Mouse (Mus musculus) forelimb bud, embryonic 11.5 days (tissue): ENCODE results near the gene Skp1a.
A peak's percentile ranks its signal among the peaks of the same experiment; 100 is the strongest.
"Not testable (repeated sequence)": the region's sequence is repeated elsewhere in the genome, so short reads cannot be mapped to it uniquely, and the experiment has no call there.

ENCODE experiments used
- DNase-seq: peaks from one replicate; pipeline ENCODE4 v3.0.0-alpha.2; 2012; ENCODE audit warnings: low read depth, low spot score

Gene Skp1a

DNA sequence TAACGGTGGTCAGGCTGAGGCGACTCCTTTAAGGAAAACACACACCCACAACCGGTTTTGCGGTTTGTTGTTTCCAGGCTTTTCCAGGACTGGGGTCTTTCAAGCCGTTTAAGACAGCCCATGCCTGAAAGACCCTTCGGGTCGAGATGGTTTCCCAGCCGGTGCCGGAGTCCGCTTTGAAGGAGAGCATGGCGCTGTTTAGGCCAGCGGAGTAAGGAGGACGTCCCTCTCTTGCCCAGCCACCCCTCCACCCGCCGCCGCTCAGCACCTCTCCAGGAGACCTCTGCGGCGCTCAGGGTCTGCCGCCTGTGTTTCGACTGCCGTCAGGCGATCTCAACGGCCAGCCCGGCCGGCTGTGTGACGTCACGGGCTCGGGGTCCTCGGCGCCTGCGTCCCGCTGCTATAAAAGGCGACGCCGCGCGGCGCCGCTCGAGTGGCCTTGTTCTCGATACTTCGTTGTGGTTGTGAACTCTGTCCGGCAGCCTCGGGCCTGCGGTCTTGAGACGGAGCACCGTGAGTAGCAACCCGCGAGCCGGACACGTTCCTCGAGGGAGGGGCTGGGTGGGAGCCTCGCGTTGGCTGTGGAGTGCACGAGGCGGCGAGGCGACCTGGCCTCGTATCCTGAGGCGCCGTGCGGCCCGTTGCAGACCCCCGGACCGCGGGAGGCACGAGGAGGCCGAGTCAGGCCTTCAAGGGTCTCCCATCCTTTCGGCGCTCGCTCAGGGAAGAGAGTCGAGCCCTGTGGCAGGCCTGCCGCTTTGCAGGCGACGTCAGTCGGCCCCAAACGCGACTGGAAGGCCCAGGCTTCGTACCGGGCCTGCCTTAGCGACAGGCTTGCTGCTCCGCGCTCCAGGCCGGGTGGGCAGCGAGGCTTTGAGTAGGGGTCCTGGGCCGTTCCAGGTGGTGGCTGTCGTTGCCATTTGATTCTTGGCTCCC lies at the start of gene Skp1a:
Gene Skp1a (plus strand): TSS at position 390 of the 936 bp plus-strand sequence.
- peak; percentile 94 for DNase-seq

DNA sequence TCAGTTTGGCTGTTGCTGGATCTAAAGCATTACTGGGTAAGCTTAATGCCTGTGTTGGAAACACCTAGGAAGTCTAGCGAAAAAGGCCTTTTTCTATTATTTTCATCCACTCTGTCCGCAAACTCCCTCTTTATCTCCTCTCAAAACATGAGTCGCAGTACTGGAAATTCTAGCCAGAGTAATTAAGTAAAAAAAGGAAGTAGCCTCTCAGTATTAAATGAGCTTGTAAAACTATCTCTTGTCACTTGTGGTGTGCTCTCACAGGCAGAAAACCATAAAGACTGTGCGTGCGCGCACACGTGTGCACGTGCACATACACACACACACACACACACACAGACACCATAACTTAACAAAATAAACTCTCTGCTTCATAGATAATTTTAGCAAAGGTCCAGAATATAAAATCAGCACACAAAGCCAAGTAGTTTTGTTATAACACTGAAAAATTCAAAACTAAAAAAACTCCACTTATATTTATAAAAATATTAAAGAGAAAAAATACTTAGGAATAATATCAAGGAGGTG lies 35.2 kb upstream of the Skp1a start:
- not testable (repeated sequence) for DNase-seq

DNA sequence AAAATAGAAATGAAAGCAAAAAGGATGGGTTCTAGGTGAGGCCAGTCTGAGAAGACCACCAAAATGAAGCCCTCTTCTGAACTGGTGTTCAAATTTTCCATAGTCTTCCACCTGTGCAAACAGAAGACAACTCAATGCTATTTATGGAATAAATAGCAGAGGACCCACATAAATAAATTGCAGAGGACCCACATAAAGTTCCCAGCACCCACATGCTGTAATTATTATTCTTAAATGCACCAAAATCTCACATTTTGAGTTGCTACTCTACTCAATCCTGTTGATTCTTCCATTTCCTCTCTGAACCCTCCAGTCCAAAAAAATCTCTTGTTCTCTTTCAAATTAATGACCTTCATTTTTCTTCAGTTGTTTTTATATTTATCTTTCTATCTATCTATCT lies 17.9 kb upstream of the Skp1a start, which contains the start of gene Olfr1371:
Gene Olfr1371 (minus strand): TSS at position 101 of the 400 bp plus-strand sequence.
- DNase-seq = no peak

DNA sequence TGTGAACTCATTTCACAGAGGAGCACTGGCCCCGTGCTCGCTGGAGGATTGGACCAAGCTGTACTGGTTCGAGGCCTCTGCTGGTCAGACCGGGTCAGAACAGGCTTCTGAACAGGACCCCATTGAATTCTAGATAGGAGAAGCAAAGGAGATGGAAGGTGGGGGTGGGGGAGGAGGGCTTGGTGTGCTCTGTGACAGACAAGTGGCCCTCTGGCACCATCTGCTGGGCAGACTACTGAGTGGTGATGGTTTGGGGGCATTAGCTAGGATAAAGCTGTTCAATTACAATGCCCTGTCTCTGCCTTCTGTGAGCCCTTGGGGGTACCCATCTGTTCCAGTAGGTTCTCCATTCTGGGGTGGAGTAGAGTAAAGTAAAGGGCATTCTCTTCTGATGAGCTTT lies 11.5 kb upstream of the Skp1a start:
- DNase-seq = peak; percentile 66

DNA sequence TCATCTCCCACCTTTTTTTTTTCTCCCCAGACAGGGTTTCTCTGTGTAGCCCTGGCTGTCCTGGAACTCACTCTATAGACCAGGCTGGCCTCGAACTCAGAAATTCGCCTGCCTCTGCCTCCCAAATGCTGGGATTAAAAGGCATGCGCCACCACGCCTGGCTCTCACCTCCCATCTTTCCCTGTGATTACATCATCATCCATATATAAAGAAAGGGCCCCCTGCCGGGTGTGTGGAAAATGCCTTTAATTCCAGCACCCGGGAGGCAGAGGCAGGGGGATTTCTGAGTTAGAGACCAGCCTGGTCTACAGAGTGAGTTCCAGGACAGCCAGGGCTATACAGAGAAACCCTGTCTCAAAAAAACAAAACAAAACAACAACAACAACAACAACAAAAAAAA lies 9.9 kb upstream of the Skp1a start:
- not testable (repeated sequence) for DNase-seq

DNA sequence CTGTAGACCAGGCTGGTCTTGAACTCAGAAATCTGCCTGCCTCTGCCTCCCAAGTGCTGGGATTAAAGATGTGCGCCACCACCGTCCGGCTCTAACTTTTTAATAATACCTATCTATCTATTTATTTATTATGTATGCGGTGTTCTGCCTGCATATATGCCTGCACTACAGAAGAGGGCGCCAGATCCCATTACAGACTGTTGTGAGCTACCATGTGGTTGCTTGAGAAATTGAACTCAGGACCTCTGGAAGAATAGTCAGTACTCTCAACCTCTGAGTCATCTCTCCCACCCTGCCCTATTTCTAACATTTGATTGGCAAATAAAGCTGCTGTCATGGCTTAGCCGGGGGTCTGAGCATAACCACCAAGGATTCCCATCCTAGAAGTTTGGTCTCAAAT lies 8.9 kb upstream of the Skp1a start:
- no peak for DNase-seq

DNA sequence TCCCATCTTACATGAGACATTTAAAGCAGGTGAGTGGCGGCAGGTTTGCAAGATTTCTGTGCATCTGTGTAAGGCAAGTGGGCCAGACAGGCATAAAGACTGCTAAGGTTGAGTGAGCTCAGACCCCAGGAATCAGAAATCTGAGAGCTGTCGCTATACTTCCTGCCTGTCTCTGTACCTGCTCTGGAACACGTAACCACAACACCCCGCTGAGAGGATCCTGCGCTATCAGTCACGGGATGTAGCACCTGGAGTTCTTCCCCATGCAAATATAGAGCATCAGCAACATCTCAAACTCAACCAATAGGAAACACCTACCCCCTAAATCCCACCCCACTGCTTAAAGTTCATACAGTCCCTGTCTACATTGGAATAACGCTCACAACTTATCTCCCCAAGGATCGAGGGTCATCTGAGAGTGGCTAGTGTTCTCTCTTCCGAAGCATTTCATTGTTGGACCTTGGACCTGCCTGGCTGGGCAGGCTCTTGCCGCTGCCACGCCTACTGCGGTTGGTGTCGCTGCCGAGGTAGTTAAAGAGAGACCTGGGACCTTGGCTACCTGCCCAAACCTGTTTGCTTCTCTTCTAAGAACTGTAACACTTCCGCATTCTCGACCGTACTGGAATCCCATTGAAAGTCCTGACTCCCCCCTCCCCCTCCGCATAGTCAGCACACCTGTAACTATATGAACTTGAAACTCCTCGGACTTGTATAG lies 7.7 kb upstream of the Skp1a start:
- peak; percentile 54 for DNase-seq

DNA sequence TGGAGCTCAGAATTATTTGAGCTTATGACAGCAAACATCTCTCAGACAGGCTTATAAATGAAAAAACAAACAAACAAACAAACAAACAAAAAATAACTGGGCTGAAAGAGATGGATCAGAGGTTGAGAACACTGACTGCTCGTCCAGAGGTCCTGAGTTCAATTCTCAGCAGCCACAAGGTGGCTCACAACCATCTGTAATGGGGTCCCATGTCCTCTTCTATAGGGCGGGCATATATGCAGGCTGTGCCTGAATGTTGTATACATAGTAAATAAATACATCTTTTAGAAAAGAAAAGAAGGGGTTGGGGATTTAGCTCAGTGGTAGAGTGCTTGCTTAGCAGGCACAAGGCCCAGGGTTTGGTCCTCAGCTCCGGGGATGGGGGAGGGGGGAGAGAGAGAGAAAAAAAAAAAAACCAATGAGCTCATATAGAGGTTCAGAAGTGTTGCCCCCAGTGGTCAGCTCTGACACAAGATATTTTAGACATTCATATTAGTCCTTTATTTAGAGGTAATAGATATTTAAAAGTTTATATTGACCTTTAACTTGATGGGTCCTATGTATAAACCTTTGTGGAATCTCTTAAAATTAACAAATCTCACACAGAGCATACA lies 5.7 kb upstream of the Skp1a start:
- DNase-seq = no peak

DNA sequence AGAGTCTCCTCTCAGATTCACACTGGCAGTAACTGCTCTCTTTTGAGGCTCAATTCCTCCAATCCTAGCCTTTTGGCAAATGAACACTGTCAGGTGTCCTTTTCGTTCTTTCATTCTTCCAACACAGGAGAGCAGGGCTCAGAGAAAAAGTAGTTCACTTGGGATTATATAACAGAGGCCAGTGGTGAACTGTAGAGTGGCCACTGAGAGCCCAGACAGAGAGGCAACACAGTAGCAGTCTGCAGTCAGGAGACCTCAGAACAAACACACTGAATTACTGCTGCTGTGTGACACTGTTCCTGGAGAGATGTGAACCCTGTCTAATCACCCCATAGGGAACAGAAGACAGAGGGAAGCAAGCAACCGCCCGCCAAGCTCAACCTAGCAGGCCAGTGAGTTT lies 4.7 kb upstream of the Skp1a start:
- no peak for DNase-seq

DNA sequence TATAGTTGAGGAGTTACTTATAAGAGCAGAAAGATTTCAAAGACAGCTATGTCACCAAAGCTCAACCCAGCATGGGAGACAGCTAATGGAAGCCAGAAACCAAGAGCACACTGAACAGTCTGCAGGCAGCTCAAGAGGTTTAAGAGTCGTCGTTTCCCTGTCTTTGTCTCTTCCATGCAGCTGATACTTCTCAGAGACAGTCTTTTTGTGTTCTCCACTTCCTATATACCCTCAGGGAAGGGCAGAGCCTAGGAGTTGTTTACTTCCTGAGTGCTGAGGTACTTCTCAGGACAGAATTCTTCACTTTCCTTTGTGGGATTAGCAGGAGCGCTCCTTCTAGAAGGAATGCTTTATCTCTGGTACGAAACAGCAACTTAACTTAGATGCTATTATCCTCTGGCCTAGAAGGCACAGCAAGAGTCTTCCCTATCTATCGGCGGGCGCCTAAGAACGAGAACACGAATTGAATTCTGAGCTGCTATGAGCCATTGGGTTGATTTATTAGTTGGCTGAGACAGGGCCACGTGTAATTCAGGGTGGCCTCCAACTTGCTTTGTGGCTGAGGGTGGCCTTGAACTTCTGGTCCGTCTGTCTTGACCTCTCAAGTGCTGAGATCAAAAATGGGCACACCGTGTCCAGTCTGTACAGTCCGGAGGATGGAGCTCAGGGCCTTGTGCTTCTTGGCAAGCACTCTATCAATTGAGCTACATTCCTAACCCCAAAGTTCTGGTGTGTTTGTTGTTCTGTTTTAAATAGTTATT lies 4.1 kb upstream of the Skp1a start:
- no peak for DNase-seq

DNA sequence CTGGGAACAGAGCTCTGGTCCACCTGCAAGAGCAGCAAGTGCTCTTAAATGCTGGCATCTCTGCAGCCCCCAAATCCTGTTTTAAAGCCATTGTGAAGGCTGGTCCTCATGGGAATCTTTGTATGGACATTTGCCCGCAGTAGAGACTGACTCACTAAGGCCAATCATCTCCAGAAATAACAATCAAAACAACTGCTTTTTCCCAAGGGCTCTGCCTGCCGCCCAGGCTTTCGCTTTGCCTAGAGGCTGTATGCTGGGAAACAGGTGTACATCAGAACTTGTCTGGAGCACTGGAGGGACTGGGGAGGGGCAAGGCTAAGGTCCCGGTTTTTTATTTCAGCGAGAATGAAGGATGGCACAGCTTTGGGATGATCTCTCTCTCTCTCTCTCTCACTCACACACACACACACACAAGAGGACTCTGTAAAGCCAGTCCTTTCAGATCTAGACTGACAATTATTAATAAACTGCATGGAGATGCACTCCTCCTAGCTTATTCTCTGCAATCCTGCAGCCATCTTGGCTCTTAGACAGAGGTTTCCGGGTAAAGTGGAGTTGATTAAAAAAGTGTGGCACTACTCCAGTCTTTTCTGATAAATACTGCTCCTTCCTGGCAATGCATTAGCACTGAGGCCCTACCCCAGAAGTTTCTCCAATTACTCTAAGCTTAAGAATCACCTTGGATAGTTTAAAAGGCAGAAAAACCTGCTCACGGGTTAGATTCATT lies 2.9 kb upstream of the Skp1a start:
- no peak for DNase-seq

DNA sequence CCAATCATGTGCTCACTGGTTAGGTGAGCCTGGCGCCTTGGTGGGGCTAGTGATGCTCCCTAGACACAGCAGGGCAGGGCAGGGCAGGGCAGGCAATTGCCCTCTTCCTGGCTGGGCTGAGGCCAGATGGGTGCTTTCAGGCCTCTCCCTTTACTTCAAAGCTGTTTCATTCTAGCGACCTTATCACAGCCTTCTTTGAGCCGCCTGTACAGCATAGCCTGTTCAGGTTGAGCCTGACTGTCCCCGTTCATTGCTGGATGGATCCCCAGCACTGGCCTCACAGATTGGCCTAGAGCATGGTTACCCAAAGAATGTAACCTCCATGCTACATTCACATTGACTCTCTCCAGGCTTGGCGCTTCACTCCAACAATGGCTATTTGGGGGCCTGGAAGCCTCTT lies 1.1 kb upstream of the Skp1a start:
- DNase-seq = no peak

DNA sequence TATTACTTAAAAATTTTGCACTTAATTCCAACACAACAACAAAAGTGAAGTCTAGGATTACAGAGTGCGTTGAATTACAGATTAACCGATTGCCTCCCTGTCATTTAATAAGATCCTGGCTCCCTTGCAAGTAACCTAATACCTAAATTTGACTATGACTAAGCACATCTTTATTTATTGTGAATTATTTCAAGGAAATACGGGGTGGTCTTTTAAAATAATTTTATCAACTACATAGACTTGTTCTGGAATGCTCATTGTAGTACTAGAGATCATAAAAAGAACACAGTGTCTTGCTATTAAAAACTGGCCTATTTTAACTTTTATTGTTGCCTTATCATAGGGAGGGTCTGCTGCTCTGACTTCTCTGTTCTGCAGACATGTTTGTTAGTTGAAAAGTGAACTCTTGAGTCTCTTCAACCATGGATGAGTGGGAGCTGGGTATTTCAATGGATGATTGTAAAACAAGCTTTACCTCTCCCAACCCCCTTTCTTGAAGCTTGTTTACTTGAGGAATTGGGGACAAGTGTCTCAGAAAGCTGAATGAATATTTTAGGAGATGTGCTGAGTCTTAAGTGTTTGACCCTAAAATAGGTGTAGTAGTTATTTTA lies 1.4 kb downstream of the Skp1a start:
- DNase-seq = no peak

DNA sequence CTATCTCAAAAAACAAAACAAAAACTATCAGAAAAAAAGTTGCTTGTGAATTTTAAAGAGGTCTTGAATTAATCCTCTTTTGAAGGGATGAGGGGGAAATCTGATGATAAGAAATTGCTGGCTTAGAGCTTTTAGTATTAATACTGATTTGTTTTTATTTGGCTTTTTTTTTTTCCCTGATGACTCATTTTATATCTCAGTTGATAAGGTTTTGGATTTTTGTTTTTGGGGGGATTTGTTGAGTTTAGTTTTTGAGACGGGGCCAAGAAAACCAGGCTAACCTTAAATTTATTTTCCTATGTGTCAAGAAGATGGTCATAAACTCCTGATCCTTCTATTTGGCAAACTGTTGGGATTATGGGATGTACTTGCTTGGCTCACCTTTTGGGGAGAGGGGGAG lies 2.1 kb downstream of the Skp1a start:
- no peak for DNase-seq

DNA sequence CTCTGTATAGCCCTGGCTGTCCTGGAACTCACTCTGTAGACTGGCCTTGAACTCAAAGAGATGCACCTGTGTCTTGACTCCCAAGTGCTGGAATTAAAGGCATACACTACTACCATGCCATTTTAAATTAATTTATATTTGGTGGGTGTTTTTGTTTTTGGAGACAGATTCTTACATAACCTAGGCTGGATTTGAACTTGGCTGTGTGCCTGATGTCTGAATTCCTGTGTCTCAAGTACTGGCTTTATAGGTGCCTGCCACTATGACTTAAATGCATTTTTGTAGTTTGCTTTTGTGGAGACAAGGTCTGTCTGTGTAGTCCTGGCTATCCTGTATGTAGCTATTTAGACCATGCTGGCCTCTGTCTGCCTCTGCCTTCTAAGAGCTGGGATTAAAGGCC lies 2.7 kb downstream of the Skp1a start:
- no peak for DNase-seq

DNA sequence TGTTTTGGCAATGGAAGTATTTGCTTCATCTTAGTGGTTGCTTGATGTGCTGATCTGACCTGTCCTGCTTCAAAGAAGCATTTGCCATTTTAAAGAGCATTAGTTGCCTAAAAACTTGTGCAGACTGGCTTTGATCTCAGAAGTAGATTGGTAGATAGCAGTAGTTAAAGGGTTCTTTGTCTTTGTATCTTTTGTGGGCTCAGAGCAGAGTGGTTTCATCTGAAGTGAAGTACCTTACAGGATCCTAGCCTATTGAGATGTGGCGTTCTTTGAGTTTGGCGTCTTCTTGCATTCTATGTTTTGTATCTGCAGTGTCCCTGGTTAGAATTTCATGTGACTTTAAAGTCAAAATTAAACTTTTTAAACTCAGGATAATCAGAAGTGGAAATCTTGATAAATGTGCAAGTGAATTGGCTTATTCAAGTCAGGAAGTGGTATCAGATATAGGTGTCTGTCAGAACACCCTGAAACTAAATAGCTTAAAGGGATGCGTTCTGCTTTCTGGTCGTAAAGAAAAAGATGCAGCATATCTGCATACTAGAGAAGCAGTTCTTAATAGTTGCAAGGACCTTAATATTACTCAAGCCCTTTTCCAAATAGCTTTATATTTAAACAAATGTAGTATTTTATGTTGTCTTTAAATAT lies 9.2 kb downstream of the Skp1a start:
- no peak for DNase-seq

DNA sequence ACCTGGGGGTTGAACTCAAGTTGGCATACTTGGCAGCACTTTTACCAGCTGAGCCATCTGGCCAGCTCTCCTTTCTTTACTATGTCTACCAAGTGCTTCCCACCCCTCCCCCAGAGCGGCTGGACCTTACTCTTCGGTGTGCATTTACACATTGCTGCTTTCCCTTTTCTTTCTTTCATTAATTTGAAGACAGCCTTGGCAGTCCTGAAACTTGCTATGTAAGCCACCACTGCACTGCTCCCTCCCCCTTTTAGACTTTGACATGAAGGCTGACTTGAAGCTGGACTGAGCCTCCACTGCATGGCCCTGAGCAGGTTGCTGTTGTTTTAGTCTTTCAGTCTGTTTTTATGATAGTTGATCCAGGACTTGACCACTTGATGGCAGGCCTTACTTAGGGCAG lies 17.7 kb downstream of the Skp1a start:
- DNase-seq = no peak

DNA sequence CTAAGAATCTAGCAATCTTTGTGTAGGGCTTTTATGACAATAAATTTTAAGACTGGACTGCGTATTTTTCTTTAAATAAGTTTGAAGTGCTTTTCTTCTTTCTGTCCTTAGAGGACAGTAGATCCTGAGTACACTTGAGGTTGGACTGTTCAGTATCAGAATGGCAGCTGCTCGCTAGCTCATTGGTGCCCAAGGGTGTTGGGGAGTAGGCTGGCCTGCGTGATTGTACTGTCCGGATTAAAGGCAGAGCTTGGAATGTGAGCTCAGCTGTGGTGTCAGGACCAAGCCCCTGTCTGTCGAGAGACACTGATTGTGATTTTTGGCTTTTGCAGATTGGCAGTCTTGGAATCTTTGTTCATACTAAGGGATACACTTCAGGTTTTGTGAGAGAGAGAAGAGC lies 20.0 kb downstream of the Skp1a start:
- DNase-seq = no peak

DNA sequence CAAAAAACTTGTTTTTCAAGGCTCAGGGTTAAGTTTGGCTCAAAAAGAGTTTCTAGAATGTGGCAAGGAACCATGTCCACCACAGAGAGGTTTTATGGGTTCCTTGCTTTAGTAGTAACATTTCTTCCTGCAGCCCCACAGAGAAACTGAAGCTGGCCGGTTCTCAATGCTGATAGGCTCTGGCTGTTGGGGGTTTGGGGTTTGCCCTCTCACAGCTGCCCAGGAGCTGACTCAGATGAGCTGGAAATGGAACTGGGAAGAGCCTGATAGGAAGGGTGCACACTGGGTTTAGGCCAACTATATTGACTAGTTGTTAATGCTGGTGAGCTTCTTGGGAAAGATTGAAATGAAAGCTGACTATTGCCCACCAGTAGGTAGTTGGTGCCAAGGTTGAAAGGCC lies 20.9 kb downstream of the Skp1a start:
- DNase-seq = no peak
